Comparison of ENCODE assay signal across 8 mouse cellular contexts in the genomic region with DNA sequence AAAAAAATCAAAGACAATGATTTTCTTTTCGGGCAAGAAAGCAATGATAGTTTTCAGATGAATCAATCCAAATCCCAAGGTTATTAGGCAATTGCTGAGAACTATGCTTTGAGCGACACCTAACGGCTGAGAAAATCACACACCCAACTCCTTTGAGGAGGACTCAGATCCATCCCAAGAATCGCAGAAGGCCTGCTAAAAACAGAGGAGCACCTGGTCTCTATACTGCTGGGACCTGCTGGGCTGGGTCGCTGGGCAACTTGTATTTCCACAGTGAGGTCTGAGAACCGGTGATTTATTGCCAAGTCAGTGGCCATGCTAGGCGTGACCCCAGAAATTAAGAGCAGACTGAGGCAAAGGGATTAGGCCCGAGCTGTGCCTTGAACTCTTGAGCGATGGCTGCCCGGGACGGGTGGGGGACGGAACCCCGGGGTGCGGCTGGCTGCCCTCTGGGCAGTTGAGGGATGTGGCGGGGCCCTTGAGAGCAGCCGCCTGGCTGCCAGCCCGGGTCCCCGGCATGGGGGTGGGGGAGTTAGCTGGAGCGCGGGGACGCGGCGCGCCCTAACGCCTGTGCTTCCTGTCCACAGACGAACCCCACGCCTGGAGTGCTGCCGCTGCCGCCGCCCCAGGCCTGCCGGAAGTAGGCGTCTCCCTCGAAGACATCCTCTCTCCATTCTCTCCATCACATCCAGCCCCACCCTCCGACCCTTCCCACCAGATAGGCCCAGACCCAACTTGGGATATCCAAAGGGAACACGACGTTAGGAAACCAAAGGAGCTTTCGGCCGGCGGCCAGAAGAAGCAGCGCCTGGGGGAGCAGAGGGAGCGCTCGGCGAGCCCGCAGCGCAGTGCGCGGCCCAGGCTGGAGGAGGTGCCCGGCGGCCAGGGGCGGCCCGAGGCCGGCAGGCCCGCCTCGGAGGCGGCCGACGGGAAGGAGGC.
A peak's percentile ranks its signal among the peaks of the same experiment; 100 is the strongest.
DNase-seq lines count a peak whose midpoint lies in the region; ATAC-seq and TF ChIP-seq lines count a peak whose summit lies in the region.

No protein-coding gene starts in this region.

- H3K27ac ChIP-seq in intestine, postnatal 0 days (ENCODE audit: low read depth, low read length) = peak overlapping the region; percentile 87
- H3K27ac ChIP-seq in midbrain, embryonic 11.5 days (ENCODE audit: low read depth, low read length) = peak overlapping the region; percentile 95

- no peaks in the 10 kb centered on the region for H3K36me3 ChIP-seq in intestine, postnatal 0 days (ENCODE audit: control insufficient read depth, insufficient read depth)
- H3K36me3 ChIP-seq in midbrain, embryonic 11.5 days (ENCODE audit: control insufficient read depth, insufficient read depth, low read length) = no peaks in the 10 kb centered on the region

- no peaks in the 10 kb centered on the region for H3K4me1 ChIP-seq in intestine, postnatal 0 days (replicated peaks; ENCODE audit: control insufficient read depth, insufficient read depth, low read length)
- H3K4me1 ChIP-seq in midbrain, embryonic 11.5 days (ENCODE audit: control insufficient read depth, insufficient read depth, low read length) = peaks cover 3% of the 10 kb centered on the region

- intact Hi-C loops in left cerebral cortex, postnatal 4 days (cut with DNase I) = loop anchor here (5.0 kb wide), 1 partner anchor 794 kb away; no protein-coding TSS in a partner anchor

- H3K9me3 ChIP-seq in intestine, postnatal 0 days (ENCODE audit: control insufficient read depth) = no peaks in the 10 kb centered on the region
- H3K9me3 ChIP-seq in midbrain, embryonic 11.5 days (ENCODE audit: control insufficient read depth, low read length) = no peaks in the 10 kb centered on the region

- peak; percentile 82 for TF ChIP-seq CTCF in intestine, postnatal 0 days (IDR thresholded peaks at IDR 0.05; ENCODE audit: low read depth)

- H3K4me2 ChIP-seq in intestine, postnatal 0 days (replicated peaks; ENCODE audit: low read depth) = peak overlapping the region; percentile 96
- H3K4me2 ChIP-seq in midbrain, embryonic 11.5 days = peak overlapping the region; percentile 74

- peak overlapping the region; percentile 72 for H3K4me3 ChIP-seq in intestine, postnatal 0 days (ENCODE audit: low read depth, low read length)
- peak overlapping the region; percentile 67 for H3K4me3 ChIP-seq in midbrain, embryonic 11.5 days (ENCODE audit: low read depth, low read length)

- WGBS in intestine, postnatal 0 days = under 1% methylated on average over 56 of the region's 57 CpGs
- under 1% methylated on average over 56 of the region's 57 CpGs for WGBS in midbrain, embryonic 11.5 days

- peak overlapping the region; percentile 65 for H3K9ac ChIP-seq in intestine, postnatal 0 days (ENCODE audit: low read depth, low read length)
- peak overlapping the region; percentile 94 for H3K9ac ChIP-seq in midbrain, embryonic 11.5 days (ENCODE audit: low read length)

- no peaks in the 10 kb centered on the region for H3K27me3 ChIP-seq in intestine, postnatal 0 days (replicated peaks; ENCODE audit: control insufficient read depth, insufficient read depth, low read length)
- H3K27me3 ChIP-seq in midbrain, embryonic 11.5 days (ENCODE audit: control insufficient read depth, insufficient read depth, low read length) = no peaks in the 10 kb centered on the region

- ATAC-seq in granulocyte monocyte progenitor cell, adult 5-6 weeks (replicated peaks; ENCODE audit: poor library complexity, severe bottlenecking) = peak; percentile 90
- peak; percentile 87 for ATAC-seq in intestine, postnatal 0 days
- peak; percentile 96 for ATAC-seq in midbrain, embryonic 11.5 days (ENCODE audit: low FRiP score)

- DNase-seq in adrenal gland, adult 8-10 months = peak; percentile 86
- peak; percentile 77 for DNase-seq in embryo, embryonic 11.5 days (ENCODE audit: low read depth, low spot score)
- DNase-seq in left cerebral cortex, postnatal 4 days = peak; percentile 91
- peak; percentile 99 for DNase-seq in midbrain, embryonic 11.5 days (ENCODE audit: low spot score, missing footprints)
- DNase-seq in right cerebral cortex, postnatal 4 days = peak; percentile 80
- peak; percentile 90 for DNase-seq in yolk sac, embryonic 10.5 days (ENCODE audit: low spot score)

Comparison
In these comparisons a context has a peak if more than half of its experiments do, and no peak if none do; other contexts are left out.
1. Peak in every context shown above with its lines: DNase-seq, ATAC-seq, H3K4me3 ChIP-seq and H3K27ac ChIP-seq.